Mouse (Mus musculus) stomach, embryonic 16.5 days (tissue): ENCODE results near the gene Dll3. TPM values are rescaled to one million over a fixed set of nuclear protein-coding genes. Genes with fewer than 3 reads are reported as not detected.

ENCODE experiments used
- ATAC-seq: fragments of 200-750 bp; cut with Nextera tagmentation; 2 replicates; pipeline ENCODE4 v1.8.0; 2017; ENCODE audit warnings: moderate number of reproducible peaks, moderate TSS enrichment; ENCODE audit not compliant: insufficient read depth, low FRiP score
- H3K27ac ChIP-seq: fragments of 300-500 bp; sonication (generic); 2 replicates; pipeline ENCODE4 v1.5.1; 2014; ENCODE audit warnings: low read length
- H3K27me3 ChIP-seq: fragments of 300-500 bp; sonication (generic); 2 replicates; pipeline ENCODE4 v1.6.1; 2014; ENCODE audit warnings: low read length, control low read depth, mixed read lengths; ENCODE audit not compliant: control insufficient read depth, insufficient read depth
- H3K36me3 ChIP-seq: fragments of 300-500 bp; sonication (generic); 2 replicates; pipeline ENCODE4 v1.6.1; 2014; ENCODE audit warnings: low read length; ENCODE audit not compliant: control insufficient read depth, insufficient read depth
- H3K4me1 ChIP-seq: fragments of 300-500 bp; sonication (generic); 2 replicates; pipeline ENCODE4 v1.6.1; 2014; ENCODE audit warnings: low read length, control low read depth, mixed read lengths; ENCODE audit not compliant: control insufficient read depth, insufficient read depth
- H3K4me2 ChIP-seq: fragments of 300-500 bp; sonication (generic); 2 replicates; pipeline ENCODE4 v1.6.1; 2014; ENCODE audit warnings: low read depth, low read length, mixed read lengths
- H3K4me3 ChIP-seq: fragments of 300-500 bp; sonication (generic); replicated peaks from 2 replicates; pipeline ENCODE4 v1.5.1; 2014; ENCODE audit warnings: mild to moderate bottlenecking, low read length
- H3K9ac ChIP-seq: fragments of 300-500 bp; sonication (generic); 2 replicates; pipeline ENCODE4 v1.6.1; 2014; ENCODE audit warnings: low read length
- H3K9me3 ChIP-seq: fragments of 300-500 bp; sonication (generic); replicated peaks from 2 replicates; pipeline ENCODE4 v1.6.1; 2016; ENCODE audit warnings: low read length, control low read depth; ENCODE audit not compliant: control insufficient read depth
- WGBS: fragments of 180-500 bp; shearing (Covaris S2); extraction: QIAGEN DNeasy Blood & Tissue Kit; methylation state at CpG from one replicate; pipeline ENCODE4 v1.1.7; 2014; 5-methylcytosine and 5-hydroxymethylcytosine counted together
- polyA plus RNA-seq: library from polyadenylated mRNA; unstranded; fragments of >200 nt; fragmentation: Nextera tagmentation; extraction: Ambion mirVana; gene quantifications from 2 replicates; pipeline ENCODE4 v1.2.1, GENCODE M21; 2015

The Dll3 gene
- polyA plus RNA-seq, 1 experiment from 2014 or later, result 1.3 TPM

GRCm38 (mm10) chr7:28290165-28290564 is 11.9 kb downstream of the Dll3 start:
- H3K9me3 ChIP-seq, result no peaks in the 10 kb centered on the region
- no peaks in the 10 kb centered on the region for H3K36me3 ChIP-seq
- WGBS, result 0% methylated on average over 15 of the region's 18 CpGs
- 0 out of 2 replicates have a peak, but pooled peaks have one; percentile 1 for ATAC-seq
- peak overlapping the region; percentile 57 for H3K4me2 ChIP-seq
- peak overlapping the region; percentile 57; the same call in 1 of the 2 replicates for H3K9ac ChIP-seq
- peaks cover 5% of the 10 kb centered on the region; the same call in 1 of the 2 replicates for H3K4me1 ChIP-seq
- peaks cover 58% of the 10 kb centered on the region for H3K27me3 ChIP-seq
- H3K4me3 ChIP-seq, result peak overlapping the region; percentile 31
- no peak overlapping the region for H3K27ac ChIP-seq

- no peak overlapping the region for H3K4me3 ChIP-seq
- no peak overlapping the region for H3K9ac ChIP-seq
- 68% methylated on average over 7 of the region's 7 CpGs for WGBS
- H3K4me2 ChIP-seq, result no peak overlapping the region
- peaks cover 7% of the 10 kb centered on the region for H3K4me1 ChIP-seq
- no peaks in the 10 kb centered on the region for H3K27me3 ChIP-seq
- H3K9me3 ChIP-seq, result no peaks in the 10 kb centered on the region
- no peaks in the 10 kb centered on the region for H3K36me3 ChIP-seq
- no peak overlapping the region for H3K27ac ChIP-seq
- no peak for ATAC-seq
Measured at GRCm38 (mm10) chr7:28280630-28281029, 21.4 kb downstream of the Dll3 start.

- no peak overlapping the region; the same call in 1 of the 2 replicates for H3K27ac ChIP-seq
- peak overlapping the region; percentile 91 for H3K4me2 ChIP-seq
- H3K27me3 ChIP-seq, result no peaks in the 10 kb centered on the region
- peak overlapping the region; percentile 82 for H3K4me3 ChIP-seq
- no peak for ATAC-seq
- H3K9ac ChIP-seq, result peak overlapping the region; percentile 94
- H3K36me3 ChIP-seq, result no peaks in the 10 kb centered on the region
- H3K4me1 ChIP-seq, result peaks cover 7% of the 10 kb centered on the region
- 85% methylated on average over 7 of the region's 7 CpGs for WGBS
- H3K9me3 ChIP-seq, result no peaks in the 10 kb centered on the region
Measured at GRCm38 (mm10) chr7:28278279-28278652, 23.8 kb downstream of the Dll3 start.

- peaks cover 7% of the 10 kb centered on the region for H3K4me1 ChIP-seq
- no peaks in the 10 kb centered on the region for H3K36me3 ChIP-seq
- peak within 1 kb of the TSS; percentile 91 for H3K4me2 ChIP-seq
- H3K27ac ChIP-seq, result peak within 1 kb of the TSS; percentile 15
- H3K4me3 ChIP-seq, result peak within 1 kb of the TSS; percentile 82
- H3K27me3 ChIP-seq, result no peaks in the 10 kb centered on the region
- ATAC-seq, result peak; percentile 83
- H3K9me3 ChIP-seq, result no peaks in the 10 kb centered on the region
- H3K9ac ChIP-seq, result peak within 1 kb of the TSS; percentile 94
- 2% methylated on average over 68 of the region's 68 CpGs for WGBS
Measured at GRCm38 (mm10) chr7:28277615-28278278, 24.3 kb downstream of the Dll3 start, which contains the start of gene Eid2b. Eid2b (plus strand) TSS chr7:28277739.

- H3K4me3 ChIP-seq, result no peak overlapping the region
- ATAC-seq, result no peak
- 59% methylated on average over 8 of the region's 8 CpGs for WGBS
Measured at GRCm38 (mm10) chr7:28277237-28277614, 24.8 kb downstream of the Dll3 start.

GRCm38 (mm10) chr7:28271761-28272160 is 30.3 kb downstream of the Dll3 start:
- WGBS, result 72% methylated on average over 3 of the region's 3 CpGs
- Histone ChIP-seq H3K9me3 (no peaks in the 10 kb centered on the region), H3K27ac (no peak overlapping the region), H3K27me3 (no peaks in the 10 kb centered on the region), H3K9ac (no peak overlapping the region), H3K4me2 (no peak overlapping the region), H3K4me1 (peaks cover 6% of the 10 kb centered on the region; the same call in 1 of the 2 replicates), H3K4me3 (no peak overlapping the region), H3K36me3 (no peaks in the 10 kb centered on the region)
- no peak for ATAC-seq

More at GRCm38 (mm10) chr7:28277237-28277614, 24.8 kb downstream of the Dll3 start:
- H3K4me1 ChIP-seq, result peaks cover 7% of the 10 kb centered on the region
- no peak overlapping the region for H3K27ac ChIP-seq
- H3K36me3 ChIP-seq, result no peaks in the 10 kb centered on the region
- H3K9ac ChIP-seq, result no peak overlapping the region
- no peaks in the 10 kb centered on the region for H3K27me3 ChIP-seq
- no peak overlapping the region for H3K4me2 ChIP-seq
- H3K9me3 ChIP-seq, result no peaks in the 10 kb centered on the region

GRCm38 (mm10) chr7:28269355-28269754 is 32.7 kb downstream of the Dll3 start:
- ATAC-seq, result no peak
- WGBS, result 88% methylated on average over 12 of the region's 12 CpGs

GRCm38 (mm10) chr7:28268576-28268975 is 33.5 kb downstream of the Dll3 start:
- peak overlapping the region; percentile 98 for H3K9ac ChIP-seq
- H3K4me1 ChIP-seq, result peaks cover 6% of the 10 kb centered on the region; the same call in 1 of the 2 replicates
- peak overlapping the region; percentile 86 for H3K27ac ChIP-seq
- H3K4me2 ChIP-seq, result peak overlapping the region; percentile 83
- no peaks in the 10 kb centered on the region for H3K36me3 ChIP-seq
- 21% methylated on average over 16 of the region's 16 CpGs for WGBS
- H3K4me3 ChIP-seq, result peak overlapping the region; percentile 81
- no peaks in the 10 kb centered on the region for H3K27me3 ChIP-seq
- no peak for ATAC-seq
- no peaks in the 10 kb centered on the region for H3K9me3 ChIP-seq

More at GRCm38 (mm10) chr7:28269355-28269754, 32.7 kb downstream of the Dll3 start:
- Histone ChIP-seq H3K4me3 (no peak overlapping the region), H3K4me1 (peaks cover 6% of the 10 kb centered on the region; the same call in 1 of the 2 replicates), H3K27ac (no peak overlapping the region), H3K36me3 (no peaks in the 10 kb centered on the region), H3K4me2 (peak overlapping the region; percentile 83; the same call in 1 of the 2 replicates), H3K9ac (no peak overlapping the region), H3K9me3 (no peaks in the 10 kb centered on the region), H3K27me3 (no peaks in the 10 kb centered on the region)

GRCm38 (mm10) chr7:28268042-28268531 is 34.0 kb downstream of the Dll3 start:
- Histone ChIP-seq H3K4me3 (peak overlapping the region; percentile 81), H3K9me3 (no peaks in the 10 kb centered on the region), H3K36me3 (no peaks in the 10 kb centered on the region), H3K27me3 (no peaks in the 10 kb centered on the region), H3K4me2 (peak overlapping the region; percentile 83), H3K9ac (peak overlapping the region; percentile 98), H3K4me1 (peaks cover 6% of the 10 kb centered on the region; the same call in 1 of the 2 replicates), H3K27ac (peak overlapping the region; percentile 86)
- peak; percentile 70 for ATAC-seq
- WGBS, result under 1% methylated on average over 57 of the region's 62 CpGs
